Mouse (Mus musculus) erythroblast, embryonic 14.5 days (primary cell): Measurements from ENCODE around the gene Iqsec1.

ENCODE experiments used
- GATA1 ChIP-seq: IDR thresholded peaks from 2 replicates; pipeline ENCODE4 v1.6.1; 2012; ENCODE audit warnings: low read length, inconsistent platforms, mixed read lengths
- TAL1 ChIP-seq: IDR thresholded peaks from 3 replicates; pipeline ENCODE4 v1.6.1; 2012; ENCODE audit warnings: low read length, inconsistent platforms, mixed read lengths

DNA sequence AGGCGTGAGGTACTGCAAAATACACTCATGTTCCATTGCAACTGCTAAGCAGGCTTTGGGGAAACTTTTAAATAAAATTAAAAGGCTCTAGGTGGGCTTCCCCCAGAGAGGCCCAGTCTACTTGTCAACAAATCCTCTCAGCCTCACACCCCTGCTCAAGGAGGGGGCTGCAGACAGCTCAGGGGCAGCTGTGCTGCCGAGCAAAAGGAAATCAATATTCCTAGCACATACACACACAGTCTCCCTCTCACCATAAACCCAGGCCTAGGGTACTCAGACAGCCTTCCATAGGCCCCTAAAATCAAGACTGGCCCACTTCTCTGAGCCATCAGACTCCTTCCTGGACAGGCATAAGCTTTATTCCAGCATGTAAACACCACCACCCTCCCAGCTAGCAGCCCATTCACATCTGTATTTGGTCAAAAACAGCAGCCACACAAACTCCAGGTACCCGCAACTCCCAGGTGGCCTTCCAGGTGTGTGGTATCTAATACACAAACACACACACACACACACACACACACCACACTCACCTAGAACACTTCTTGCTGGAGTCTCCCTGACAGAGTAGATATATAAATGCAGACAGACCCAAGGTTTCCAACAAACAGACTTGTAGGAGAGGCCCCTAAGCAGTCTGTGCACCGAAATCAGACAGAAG, 273.1 kb downstream of the Iqsec1 start:
- TF ChIP-seq GATA1 (no peak), TAL1 (no peak)
